Mouse (Mus musculus): ENCODE measurements around the gene Cntnap2. TPM values are rescaled to one million over a fixed set of nuclear protein-coding genes. Genes with fewer than 3 reads are reported as not detected.

Cntnap2 gene
- polyA plus RNA-seq, 1 experiment from 2014 or later: 7.8 TPM

DNA sequence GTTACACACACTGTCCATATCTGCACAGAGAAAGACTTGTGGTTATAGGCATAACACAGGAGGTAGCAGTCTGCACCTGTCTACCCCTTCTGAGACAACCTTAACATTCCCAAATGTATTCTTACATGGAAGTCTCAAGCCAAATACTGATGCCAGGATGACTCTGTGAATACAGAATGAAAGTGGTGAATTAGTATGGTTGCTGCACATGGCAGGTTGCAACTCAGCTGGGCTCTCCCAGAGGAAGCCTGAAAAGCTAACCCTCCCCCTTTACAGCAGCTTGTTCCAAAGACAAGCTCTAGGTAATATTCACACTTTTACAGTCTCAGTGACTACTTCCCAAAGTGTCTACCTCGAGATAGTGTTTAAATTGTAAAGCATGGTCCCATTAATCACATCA lies 307.3 kb downstream of the Cntnap2 start:
- WGBS: 52% methylated on average over 1 of the region's 1 CpGs
- no peaks in the 10 kb centered on the region for H3K27me3 ChIP-seq (replicated peaks; ENCODE audit: low read depth, poor library complexity, severe bottlenecking)
- no peaks in the 10 kb centered on the region for H3K4me1 ChIP-seq
- DNase-seq (ENCODE audit: low spot score): no peak
- no peak overlapping the region for H3K4me3 ChIP-seq
- no peak overlapping the region for H3K27ac ChIP-seq (replicated peaks)
- H3K36me3 ChIP-seq (replicated peaks): no peaks in the 10 kb centered on the region
- H3K9me3 ChIP-seq: no peaks in the 10 kb centered on the region

DNA sequence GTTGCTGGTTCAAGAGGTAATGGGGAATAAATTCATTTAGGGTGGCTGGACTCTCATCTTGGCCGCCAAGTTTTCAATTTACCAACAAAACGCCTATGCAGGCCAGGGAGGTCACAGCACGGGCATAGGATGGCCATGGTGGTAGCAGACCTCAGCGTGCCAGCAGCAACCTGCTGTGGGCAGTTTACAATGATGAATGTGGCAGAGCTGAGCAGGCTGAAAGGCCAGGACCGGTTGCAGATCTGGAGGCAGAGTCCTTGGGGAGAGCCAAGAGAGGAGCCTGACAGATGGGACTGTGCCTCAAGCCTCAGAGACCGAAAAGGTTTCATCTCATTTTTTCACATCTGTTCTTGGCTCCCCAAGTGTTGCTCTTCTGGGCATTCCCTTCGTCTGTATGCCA lies 322.0 kb downstream of the Cntnap2 start:
- Histone ChIP-seq H3K27ac (replicated peaks) (no peak overlapping the region), H3K9me3 (no peaks in the 10 kb centered on the region), H3K27me3 (replicated peaks; ENCODE audit: low read depth, poor library complexity, severe bottlenecking) (no peaks in the 10 kb centered on the region), H3K4me1 (no peaks in the 10 kb centered on the region), H3K4me3 (no peak overlapping the region), H3K36me3 (replicated peaks) (no peaks in the 10 kb centered on the region)
- 75% methylated on average over 7 of the region's 7 CpGs for WGBS
- DNase-seq (ENCODE audit: low spot score): no peak

DNA sequence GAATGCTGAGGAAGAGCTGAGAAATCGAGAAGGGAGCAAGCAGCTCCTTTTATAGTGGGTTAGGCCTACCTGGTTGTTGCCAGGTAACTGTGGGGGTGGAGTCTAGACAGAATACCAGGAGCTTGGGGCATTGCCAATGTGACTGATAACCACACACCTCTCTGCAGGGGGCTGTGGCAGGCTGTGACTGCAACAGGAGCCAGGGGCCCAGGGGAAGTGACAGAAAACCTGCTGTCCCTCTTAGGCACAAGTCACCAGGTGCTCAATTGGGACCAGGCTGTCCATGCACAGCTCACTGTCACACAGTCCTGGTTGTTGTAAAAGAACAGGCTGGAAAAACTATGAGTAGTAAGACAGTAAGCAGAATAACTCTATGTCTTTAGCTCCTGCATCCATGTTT lies 329.9 kb downstream of the Cntnap2 start:
- 46% methylated on average over 1 of the region's 1 CpGs for WGBS

DNA sequence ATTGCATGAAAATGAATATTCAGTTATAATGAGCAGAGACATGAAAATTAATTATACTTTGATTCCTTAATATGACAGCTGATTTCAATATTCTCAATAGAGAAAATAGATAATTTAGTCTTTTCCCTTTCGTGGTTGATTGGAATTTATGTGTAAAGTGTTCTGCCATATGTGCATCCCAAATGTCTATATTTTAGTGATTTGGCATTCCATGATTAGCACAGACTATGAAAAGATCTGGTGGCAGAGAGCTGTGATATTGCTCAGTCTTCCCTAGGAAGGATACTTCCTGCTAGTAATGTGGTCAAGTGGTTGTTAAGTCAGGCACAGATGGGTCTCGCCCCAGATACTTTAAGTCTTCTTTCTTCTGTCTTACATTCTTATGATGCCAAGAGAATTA lies 354.5 kb downstream of the Cntnap2 start:
- Histone ChIP-seq H3K4me3 (no peak overlapping the region), H3K4me1 (no peaks in the 10 kb centered on the region), H3K9me3 (no peaks in the 10 kb centered on the region), H3K27me3 (replicated peaks; ENCODE audit: low read depth, poor library complexity, severe bottlenecking) (no peaks in the 10 kb centered on the region), H3K27ac (replicated peaks) (no peak overlapping the region), H3K36me3 (replicated peaks) (no peaks in the 10 kb centered on the region)
- no peak for DNase-seq (ENCODE audit: low spot score)
- 83% methylated on average over 2 of the region's 2 CpGs for WGBS

More for the DNA sequence above, 329.9 kb downstream of the Cntnap2 start:
- Histone ChIP-seq H3K27me3 (replicated peaks; ENCODE audit: low read depth, poor library complexity, severe bottlenecking) (no peaks in the 10 kb centered on the region), H3K9me3 (no peaks in the 10 kb centered on the region), H3K4me1 (no peaks in the 10 kb centered on the region), H3K36me3 (replicated peaks) (no peaks in the 10 kb centered on the region), H3K27ac (replicated peaks) (no peak overlapping the region), H3K4me3 (no peak overlapping the region)
- DNase-seq (ENCODE audit: low spot score): no peak

DNA sequence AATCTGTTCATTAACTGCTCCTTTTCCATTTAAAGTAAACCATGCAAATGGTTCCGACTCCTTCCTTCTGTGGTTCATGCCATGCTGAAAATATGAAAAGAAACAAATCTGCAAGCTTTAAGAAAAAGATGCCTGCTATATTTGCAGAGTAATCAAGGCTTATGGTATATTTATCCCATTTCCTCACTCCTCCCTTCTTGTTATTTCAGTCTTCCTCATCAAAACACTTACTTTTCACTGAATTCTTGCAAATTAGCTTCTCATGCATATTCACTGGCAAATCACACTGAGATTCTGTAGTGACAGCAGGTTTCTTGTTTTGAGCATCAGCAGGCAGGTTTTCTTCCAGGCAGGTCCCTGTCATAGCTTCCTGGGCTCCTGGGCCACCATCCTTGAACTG lies 396.3 kb downstream of the Cntnap2 start:
- Histone ChIP-seq H3K27ac (replicated peaks) (no peak overlapping the region), H3K36me3 (replicated peaks) (no peaks in the 10 kb centered on the region), H3K9me3 (no peaks in the 10 kb centered on the region), H3K4me1 (no peaks in the 10 kb centered on the region), H3K27me3 (replicated peaks; ENCODE audit: low read depth, poor library complexity, severe bottlenecking) (no peaks in the 10 kb centered on the region), H3K4me3 (no peak overlapping the region)
- DNase-seq (ENCODE audit: low spot score): no peak
- WGBS: 97% methylated on average over 1 of the region's 1 CpGs

DNA sequence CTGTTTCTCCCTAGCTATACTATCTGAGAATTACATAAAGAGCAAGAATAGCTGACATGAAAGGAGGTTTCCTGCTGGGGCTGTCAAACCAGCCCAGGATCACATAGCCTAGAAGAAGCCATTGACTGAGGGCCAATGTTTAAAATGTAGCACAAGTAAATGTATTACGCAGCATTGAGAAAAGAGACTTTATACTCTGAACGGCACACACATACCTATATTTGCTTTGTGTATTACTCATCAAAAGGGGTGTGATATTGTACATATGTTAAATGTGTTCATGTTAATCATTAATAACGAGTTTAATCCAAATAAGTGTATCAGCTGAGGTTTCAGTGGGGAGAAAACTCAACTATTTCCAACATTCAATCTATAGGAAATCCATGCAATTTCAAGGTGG lies 459.1 kb downstream of the Cntnap2 start:
- no peaks in the 10 kb centered on the region for H3K27me3 ChIP-seq (replicated peaks; ENCODE audit: low read depth, poor library complexity, severe bottlenecking)
- H3K9me3 ChIP-seq: no peaks in the 10 kb centered on the region
- H3K36me3 ChIP-seq (replicated peaks): no peaks in the 10 kb centered on the region
- H3K4me1 ChIP-seq: no peaks in the 10 kb centered on the region
- H3K27ac ChIP-seq (replicated peaks): no peak overlapping the region
- 82% methylated on average over 3 of the region's 3 CpGs for WGBS
- no peak overlapping the region for H3K4me3 ChIP-seq
- DNase-seq (ENCODE audit: low spot score): no peak

DNA sequence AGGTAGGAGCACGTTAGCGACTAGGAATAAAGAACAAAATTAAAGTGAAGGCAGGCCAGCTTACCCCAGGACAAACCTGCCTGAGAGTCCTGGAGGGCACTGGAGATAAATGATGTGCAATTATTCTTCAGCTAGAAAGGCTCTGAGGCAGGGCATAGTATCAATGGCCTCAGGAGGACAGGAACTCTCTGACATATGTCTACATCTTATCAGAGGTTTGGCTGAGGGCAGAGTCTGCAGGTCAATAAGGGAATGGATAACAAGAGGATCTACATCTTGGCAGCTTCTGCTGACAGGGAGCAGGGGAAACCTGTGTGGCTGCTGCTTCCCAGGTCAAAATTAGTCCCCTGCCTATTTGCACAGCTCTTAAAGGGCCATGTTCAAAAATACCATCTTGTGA lies 477.8 kb downstream of the Cntnap2 start:
- Histone ChIP-seq H3K27ac (replicated peaks) (no peak overlapping the region), H3K4me1 (no peaks in the 10 kb centered on the region), H3K36me3 (replicated peaks) (no peaks in the 10 kb centered on the region), H3K4me3 (no peak overlapping the region), H3K27me3 (replicated peaks; ENCODE audit: low read depth, poor library complexity, severe bottlenecking) (no peaks in the 10 kb centered on the region), H3K9me3 (no peaks in the 10 kb centered on the region)
- WGBS: 66% methylated on average over 2 of the region's 2 CpGs
- no peak for DNase-seq (ENCODE audit: low spot score)

DNA sequence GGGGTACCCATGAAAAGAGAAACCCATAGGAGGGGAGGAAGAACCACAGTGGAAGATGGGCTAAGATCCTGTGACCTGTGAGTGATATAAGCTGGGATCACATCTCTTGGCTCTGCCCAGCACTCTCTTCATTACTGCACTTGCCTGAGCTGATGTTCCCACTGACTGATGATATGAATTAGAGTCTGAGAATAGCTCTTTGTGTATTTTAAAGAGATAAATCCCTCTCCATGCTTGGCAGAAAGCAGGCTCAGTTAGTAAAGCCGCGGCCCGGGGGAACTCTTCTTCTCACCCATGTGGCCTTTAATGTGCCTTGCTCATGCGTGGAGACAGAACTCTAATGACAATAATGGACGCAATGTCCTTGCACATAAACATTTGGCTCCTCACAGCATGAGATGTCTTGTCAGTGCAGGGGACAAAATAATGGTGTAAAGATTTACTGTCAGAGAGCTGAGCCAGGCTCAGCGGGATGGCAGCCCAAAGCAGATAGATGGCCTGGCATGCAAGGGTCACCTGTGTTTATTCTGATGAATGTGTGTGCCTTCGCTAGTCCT lies 485.2 kb downstream of the Cntnap2 start:
- H3K4me1 ChIP-seq: no peaks in the 10 kb centered on the region
- no peak overlapping the region for H3K4me3 ChIP-seq
- no peaks in the 10 kb centered on the region for H3K9me3 ChIP-seq
- H3K27ac ChIP-seq (replicated peaks): no peak overlapping the region
- no peaks in the 10 kb centered on the region for H3K36me3 ChIP-seq (replicated peaks)
- DNase-seq (ENCODE audit: low spot score): peak; percentile 8
- no peaks in the 10 kb centered on the region for H3K27me3 ChIP-seq (replicated peaks; ENCODE audit: low read depth, poor library complexity, severe bottlenecking)
- WGBS: 50% methylated on average over 7 of the region's 7 CpGs

DNA sequence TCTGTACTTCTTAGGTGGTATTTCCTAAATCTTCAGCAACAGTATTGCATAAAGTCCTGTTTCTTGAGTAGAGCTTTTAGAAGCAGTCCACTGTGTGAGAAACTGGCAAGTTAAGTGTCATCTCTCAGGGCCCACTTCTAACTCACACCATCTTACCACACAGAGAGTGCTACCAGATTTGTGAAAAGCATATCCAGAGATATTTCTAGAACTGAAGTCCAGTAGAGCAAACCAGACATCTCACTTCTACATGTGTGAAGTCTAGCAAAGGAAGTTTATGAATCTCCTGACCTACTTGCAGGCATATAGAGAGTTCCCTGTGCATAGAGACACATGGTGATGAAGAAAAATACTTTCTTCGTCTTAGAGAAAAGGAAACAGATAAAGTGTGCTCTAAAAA lies 500.6 kb downstream of the Cntnap2 start:
- DNase-seq (ENCODE audit: low spot score): no peak
- Histone ChIP-seq H3K4me3 (no peak overlapping the region), H3K27ac (replicated peaks) (no peak overlapping the region), H3K36me3 (replicated peaks) (no peaks in the 10 kb centered on the region), H3K4me1 (no peaks in the 10 kb centered on the region), H3K9me3 (no peaks in the 10 kb centered on the region), H3K27me3 (replicated peaks; ENCODE audit: low read depth, poor library complexity, severe bottlenecking) (no peaks in the 10 kb centered on the region)
- WGBS: 76% methylated on average over 1 of the region's 1 CpGs

DNA sequence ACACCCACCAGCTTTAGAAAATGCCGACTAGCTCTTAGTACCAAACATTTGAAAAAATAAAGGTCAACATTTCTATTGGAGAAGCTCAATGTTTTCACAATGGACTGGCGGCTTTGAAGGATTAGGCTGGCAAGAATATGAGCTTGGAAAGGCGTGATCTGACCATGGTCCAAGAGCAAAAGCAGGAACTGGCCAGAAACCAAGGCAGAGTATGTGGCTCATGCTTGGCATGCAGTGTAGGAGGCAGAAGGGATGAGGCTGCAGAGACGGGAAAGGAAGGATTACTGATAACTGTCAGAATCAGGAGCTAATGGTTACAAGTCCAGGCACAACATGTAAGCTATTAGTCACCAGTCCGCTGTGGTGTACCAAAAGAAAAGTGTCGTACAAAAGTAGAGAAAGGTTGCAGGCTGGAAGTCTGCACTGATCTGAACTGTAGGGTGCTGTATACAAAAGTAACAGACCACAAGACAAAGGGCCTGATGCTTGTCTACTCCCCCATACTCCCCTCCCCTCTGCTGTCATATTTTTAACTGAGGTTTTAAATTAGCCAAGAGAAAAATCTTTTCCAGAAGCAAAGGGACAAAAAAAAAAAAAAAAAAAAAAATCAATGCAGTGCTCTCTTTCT lies 525.4 kb downstream of the Cntnap2 start:
- 89% methylated on average over 6 of the region's 6 CpGs for WGBS

DNA sequence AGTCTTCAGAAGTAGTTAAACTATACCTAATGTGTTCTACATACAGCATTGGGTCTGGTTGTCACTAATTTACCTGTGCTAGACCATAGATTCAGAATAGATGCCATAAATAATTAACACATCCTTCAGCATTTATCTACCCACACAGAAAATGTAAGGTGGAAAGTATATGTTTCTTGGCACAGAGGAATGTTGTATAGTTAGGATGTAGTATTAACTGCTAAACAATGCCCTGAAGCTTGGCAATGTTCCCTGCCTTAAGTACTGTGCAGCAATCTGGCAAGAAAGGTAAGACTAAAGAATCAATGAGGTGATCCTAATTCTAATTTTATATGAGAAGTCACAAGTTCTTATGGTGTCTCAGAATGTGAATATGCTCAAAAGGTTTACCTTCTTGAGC lies 529.9 kb downstream of the Cntnap2 start:
- no peak for DNase-seq (ENCODE audit: low spot score)
- Histone ChIP-seq H3K4me3 (no peak overlapping the region), H3K36me3 (replicated peaks) (no peaks in the 10 kb centered on the region), H3K4me1 (no peaks in the 10 kb centered on the region), H3K27ac (replicated peaks) (no peak overlapping the region), H3K27me3 (replicated peaks; ENCODE audit: low read depth, poor library complexity, severe bottlenecking) (no peaks in the 10 kb centered on the region), H3K9me3 (no peaks in the 10 kb centered on the region)

More for the DNA sequence above, 525.4 kb downstream of the Cntnap2 start:
- H3K27me3 ChIP-seq (replicated peaks; ENCODE audit: low read depth, poor library complexity, severe bottlenecking): no peaks in the 10 kb centered on the region
- H3K9me3 ChIP-seq: no peaks in the 10 kb centered on the region
- DNase-seq (ENCODE audit: low spot score): no peak
- no peak overlapping the region for H3K27ac ChIP-seq (replicated peaks)
- H3K36me3 ChIP-seq (replicated peaks): no peaks in the 10 kb centered on the region
- H3K4me1 ChIP-seq: no peaks in the 10 kb centered on the region
- H3K4me3 ChIP-seq: no peak overlapping the region

DNA sequence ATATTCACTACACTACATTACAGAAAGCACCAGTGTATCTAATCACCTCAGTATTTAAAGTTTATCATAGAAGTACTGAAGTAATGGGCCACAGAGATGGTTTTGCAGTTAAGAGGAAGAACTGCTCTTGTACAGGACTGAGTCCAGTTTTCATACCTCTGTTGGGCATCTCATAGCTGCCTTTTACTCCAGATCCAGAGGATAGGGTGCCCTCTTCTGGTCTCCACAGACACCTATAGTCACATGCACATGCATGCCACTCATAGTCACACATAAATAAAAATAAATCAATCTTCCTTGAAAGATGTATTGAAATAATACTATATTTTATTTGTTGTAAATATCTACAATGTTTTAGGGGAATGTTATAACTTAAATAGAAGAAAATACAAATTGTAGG lies 587.9 kb downstream of the Cntnap2 start:
- Histone ChIP-seq H3K4me1 (no peaks in the 10 kb centered on the region), H3K27ac (replicated peaks) (no peak overlapping the region), H3K27me3 (replicated peaks; ENCODE audit: low read depth, poor library complexity, severe bottlenecking) (no peaks in the 10 kb centered on the region), H3K36me3 (replicated peaks) (no peaks in the 10 kb centered on the region), H3K4me3 (no peak overlapping the region), H3K9me3 (no peaks in the 10 kb centered on the region)
- DNase-seq (ENCODE audit: low spot score): no peak

DNA sequence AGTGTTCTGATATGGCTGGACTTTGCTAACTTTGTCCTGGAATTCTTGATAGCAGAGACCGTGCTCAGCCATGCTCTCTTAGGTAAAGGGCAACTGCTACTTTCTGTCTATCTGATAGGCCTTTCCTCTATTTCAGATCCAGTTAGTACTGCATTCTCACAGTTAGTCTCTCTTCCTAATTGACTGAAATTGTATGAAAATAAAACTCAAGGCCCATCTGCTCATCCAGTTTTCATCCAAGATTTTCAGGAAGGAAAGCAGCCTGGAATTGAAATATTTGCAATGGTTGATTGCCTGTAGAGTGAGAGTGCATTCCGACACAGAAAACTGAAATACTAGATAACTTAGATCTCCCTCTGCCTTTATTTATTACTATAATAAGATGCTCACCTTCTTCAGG lies 589.3 kb downstream of the Cntnap2 start:
- Histone ChIP-seq H3K36me3 (replicated peaks) (no peaks in the 10 kb centered on the region), H3K27me3 (replicated peaks; ENCODE audit: low read depth, poor library complexity, severe bottlenecking) (no peaks in the 10 kb centered on the region), H3K9me3 (no peaks in the 10 kb centered on the region), H3K27ac (replicated peaks) (no peak overlapping the region), H3K4me1 (no peaks in the 10 kb centered on the region), H3K4me3 (no peak overlapping the region)
- WGBS: 91% methylated on average over 2 of the region's 2 CpGs
- no peak for DNase-seq (ENCODE audit: low spot score)

DNA sequence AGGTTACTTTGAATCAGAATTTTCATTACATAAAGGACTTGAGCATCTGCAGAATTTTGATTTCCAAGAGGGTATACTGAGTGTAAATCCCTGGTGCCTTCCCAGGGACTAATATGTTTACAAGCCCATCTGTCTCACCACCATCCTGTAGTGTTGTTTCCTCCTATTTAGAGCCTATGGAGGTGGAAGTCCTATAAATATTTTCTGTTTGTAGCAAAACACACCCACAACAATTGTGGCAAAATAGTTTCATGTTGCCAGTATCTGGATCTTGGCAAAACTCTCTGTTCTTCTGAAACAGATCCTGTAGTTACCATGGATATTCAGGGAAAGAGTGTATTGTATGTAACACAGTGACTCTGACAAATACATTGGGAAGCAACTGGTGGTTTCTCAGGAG lies 641.1 kb downstream of the Cntnap2 start:
- DNase-seq (ENCODE audit: low spot score): no peak
- H3K9me3 ChIP-seq: no peaks in the 10 kb centered on the region
- H3K4me3 ChIP-seq: no peak overlapping the region
- H3K27ac ChIP-seq (replicated peaks): no peak overlapping the region
- H3K4me1 ChIP-seq: no peaks in the 10 kb centered on the region
- no peaks in the 10 kb centered on the region for H3K36me3 ChIP-seq (replicated peaks)
- no peaks in the 10 kb centered on the region for H3K27me3 ChIP-seq (replicated peaks; ENCODE audit: low read depth, poor library complexity, severe bottlenecking)
